Mouse (Mus musculus): ENCODE results near the gene Krt78. TPM values are rescaled to one million over a fixed set of nuclear protein-coding genes. Genes with fewer than 3 reads are reported as not detected.

Krt78 gene
- polyA plus RNA-seq, 1 experiment from 2014 or later = not detected

DNA sequence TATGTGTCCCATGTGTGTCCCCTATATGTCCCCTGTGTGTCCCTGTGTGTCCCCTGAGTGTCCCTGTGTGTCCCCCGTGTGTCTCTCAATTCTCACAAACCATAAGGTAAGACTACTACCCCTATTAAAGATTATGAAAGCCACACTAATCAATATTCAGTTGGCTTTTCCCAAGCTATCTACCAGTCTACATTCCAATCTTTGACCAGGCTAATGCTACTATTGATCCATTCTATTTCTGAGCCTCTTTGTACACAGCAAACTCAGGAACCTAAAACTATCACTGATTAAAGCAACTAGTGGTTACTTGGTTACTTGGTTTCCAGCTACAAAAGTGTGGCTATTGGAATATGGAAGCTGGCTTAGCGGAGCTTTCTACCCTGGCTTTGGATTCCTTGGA, 31.8 kb downstream of the Krt78 start:
- no peaks in the 10 kb centered on the region for H3K9me3 ChIP-seq (replicated peaks)
- no peak for ATAC-seq (ENCODE audit: low FRiP score)

DNA sequence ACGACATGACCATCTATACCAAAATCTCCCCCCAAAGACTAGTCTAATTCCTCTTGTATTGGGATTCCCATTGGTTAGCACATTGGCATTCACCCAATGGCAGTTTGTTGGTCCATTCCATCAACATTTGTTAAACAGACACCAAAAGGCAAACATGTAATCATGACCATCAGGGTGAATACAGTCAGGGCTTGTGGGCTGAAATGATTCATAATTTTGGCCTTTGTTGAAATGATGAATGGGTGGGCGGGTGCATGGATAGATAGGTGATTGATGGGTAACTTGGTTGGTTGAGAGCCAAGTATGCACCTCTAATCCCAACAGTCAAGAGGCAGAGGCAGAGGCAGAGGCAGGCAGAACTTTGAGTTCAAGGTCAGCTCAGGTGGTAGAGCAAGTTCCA, 38.0 kb downstream of the Krt78 start:
- Histone ChIP-seq H3K4me2 (replicated peaks) (no peak overlapping the region), H3K4me1 (no peaks in the 10 kb centered on the region), H3K4me3 (no peak overlapping the region), H3K27me3 (no peaks in the 10 kb centered on the region), H3K36me3 (no peaks in the 10 kb centered on the region), H3K27ac (no peak overlapping the region), H3K9ac (no peak overlapping the region), H3K9me3 (replicated peaks) (no peaks in the 10 kb centered on the region)
- WGBS = 88% methylated on average over 2 of the region's 2 CpGs
- no peak for ATAC-seq (ENCODE audit: low FRiP score)

More for the DNA sequence above, 31.8 kb downstream of the Krt78 start:
- H3K4me2 ChIP-seq (replicated peaks) = no peak overlapping the region
- 78% methylated on average over 2 of the region's 2 CpGs for WGBS
- H3K36me3 ChIP-seq = no peaks in the 10 kb centered on the region
- no peaks in the 10 kb centered on the region for H3K4me1 ChIP-seq
- H3K4me3 ChIP-seq = no peak overlapping the region
- no peak overlapping the region for H3K9ac ChIP-seq
- no peak overlapping the region for H3K27ac ChIP-seq
- H3K27me3 ChIP-seq = no peaks in the 10 kb centered on the region

DNA sequence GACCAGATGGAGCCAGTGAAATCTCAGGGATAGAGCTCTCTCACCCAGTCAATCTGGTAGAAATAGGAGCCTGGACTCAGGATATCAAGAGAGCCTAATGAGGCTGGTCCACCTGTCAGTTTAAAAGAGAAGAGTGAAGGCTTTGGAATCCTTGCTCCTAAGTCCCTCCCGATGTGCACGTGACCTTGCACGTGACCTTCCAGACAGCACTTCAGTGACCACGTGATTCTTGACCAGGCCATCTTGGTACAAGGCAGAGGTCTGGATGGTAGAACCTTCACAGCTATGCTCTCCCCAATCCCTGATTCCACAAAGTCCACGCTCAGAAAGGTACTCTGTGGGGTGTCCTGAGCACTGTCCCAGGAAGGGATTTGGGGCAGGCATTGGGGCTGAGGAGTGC, 49.2 kb downstream of the Krt78 start:
- Histone ChIP-seq H3K27me3 (no peaks in the 10 kb centered on the region), H3K9ac (no peak overlapping the region), H3K36me3 (no peaks in the 10 kb centered on the region), H3K4me2 (replicated peaks) (no peak overlapping the region), H3K4me3 (no peak overlapping the region), H3K9me3 (replicated peaks) (no peaks in the 10 kb centered on the region), H3K4me1 (peaks cover 3% of the 10 kb centered on the region; the same call in 1 of the 2 replicates), H3K27ac (no peak overlapping the region)
- 81% methylated on average over 5 of the region's 5 CpGs for WGBS
- no peak for ATAC-seq (ENCODE audit: low FRiP score)

GRCm38 (mm10) chr15:101902171-101903149, 51.6 kb downstream of the Krt78 start:
- no peak overlapping the region for H3K4me2 ChIP-seq (replicated peaks)
- no peaks in the 10 kb centered on the region for H3K36me3 ChIP-seq
- peaks cover 3% of the 10 kb centered on the region; the same call in 1 of the 2 replicates for H3K4me1 ChIP-seq
- no peak overlapping the region for H3K27ac ChIP-seq
- no peaks in the 10 kb centered on the region for H3K27me3 ChIP-seq
- 55% methylated on average over 12 of the region's 12 CpGs for WGBS
- no peak overlapping the region for H3K4me3 ChIP-seq
- no peaks in the 10 kb centered on the region for H3K9me3 ChIP-seq (replicated peaks)
- H3K9ac ChIP-seq = no peak overlapping the region
- ATAC-seq (ENCODE audit: low FRiP score) = no peak

Other genes starting within 250 kb of the Krt78 start
- gene Krt5, start 241.4 kb downstream of the Krt78 start, polyA plus RNA-seq (2016; fragmentation: Nextera tagmentation; extraction: Ambion mirVana) = 14.1 and 16.6 TPM in 2 replicates
- gene Krt71, start 211.2 kb downstream of the Krt78 start, polyA plus RNA-seq (2016; fragmentation: Nextera tagmentation; extraction: Ambion mirVana) = not detected in 2 replicates
- not detected in 2 replicates for gene Krt72, start 167.8 kb downstream of the Krt78 start, polyA plus RNA-seq (2016; fragmentation: Nextera tagmentation; extraction: Ambion mirVana)
- gene Krt73, start 151.9 kb downstream of the Krt78 start, polyA plus RNA-seq (2016; fragmentation: Nextera tagmentation; extraction: Ambion mirVana) = 0.57 and 0.65 TPM in 2 replicates
- gene Krt2, start 136.1 kb downstream of the Krt78 start, polyA plus RNA-seq (2016; fragmentation: Nextera tagmentation; extraction: Ambion mirVana) = not detected in 2 replicates
- gene Krt1, start 103.5 kb downstream of the Krt78 start, polyA plus RNA-seq (2016; fragmentation: Nextera tagmentation; extraction: Ambion mirVana) = 4.2 and 4.4 TPM in 2 replicates
- not detected in 2 replicates for gene Krt77, start 84.6 kb downstream of the Krt78 start, polyA plus RNA-seq (2016; fragmentation: Nextera tagmentation; extraction: Ambion mirVana)
- gene Krt76, start 61.4 kb downstream of the Krt78 start, polyA plus RNA-seq (2016; fragmentation: Nextera tagmentation; extraction: Ambion mirVana) = not detected in 2 replicates
- 0.21 TPM in 1 of 2 replicates, not detected in the other for gene Krt4, start 29.6 kb downstream of the Krt78 start, polyA plus RNA-seq (2016; fragmentation: Nextera tagmentation; extraction: Ambion mirVana)
- not detected in 2 replicates for gene Krt79, start 14.0 kb downstream of the Krt78 start, polyA plus RNA-seq (2016; fragmentation: Nextera tagmentation; extraction: Ambion mirVana)
- 18.2 and 28.2 TPM in 2 replicates for gene Krt8, start 50.2 kb upstream of the Krt78 start, polyA plus RNA-seq (2016; fragmentation: Nextera tagmentation; extraction: Ambion mirVana)
- gene Krt18, start 73.9 kb upstream of the Krt78 start, polyA plus RNA-seq (2016; fragmentation: Nextera tagmentation; extraction: Ambion mirVana) = 19.8 and 30.0 TPM in 2 replicates
- 94.0 and 97.1 TPM in 2 replicates for gene Eif4b, start 119.5 kb upstream of the Krt78 start, polyA plus RNA-seq (2016; fragmentation: Nextera tagmentation; extraction: Ambion mirVana)
- gene Tns2, start 146.1 kb upstream of the Krt78 start, polyA plus RNA-seq (2016; fragmentation: Nextera tagmentation; extraction: Ambion mirVana) = 21.8 and 22.7 TPM in 2 replicates
- 28.1 and 29.2 TPM in 2 replicates for gene Spryd3, start 181.9 kb upstream of the Krt78 start, polyA plus RNA-seq (2016; fragmentation: Nextera tagmentation; extraction: Ambion mirVana)
- gene Igfbp6, start 190.1 kb upstream of the Krt78 start, polyA plus RNA-seq (2016; fragmentation: Nextera tagmentation; extraction: Ambion mirVana) = 0.42 TPM in 1 of 2 replicates, not detected in the other
- 0.09 TPM in 1 of 2 replicates, not detected in the other for gene Soat2, start 196.2 kb upstream of the Krt78 start, polyA plus RNA-seq (2016; fragmentation: Nextera tagmentation; extraction: Ambion mirVana)
- gene Zfp740, start 249.0 kb upstream of the Krt78 start, polyA plus RNA-seq (2016; fragmentation: Nextera tagmentation; extraction: Ambion mirVana) = 111 and 113 TPM in 2 replicates

Data from hindbrain, embryonic 12.5 days (tissue).